Mouse (Mus musculus) heart, postnatal 14 days (tissue): ENCODE data around the gene Sult1c2. TPM values are rescaled to one million over a fixed set of nuclear protein-coding genes. Genes with fewer than 3 reads are reported as not detected.
"Not testable (repeated sequence)": the region's sequence is repeated elsewhere in the genome, so short reads cannot be mapped to it uniquely, and the experiment has no call there.

ENCODE experiments used
- DNase-seq, 2 experiments: peaks; one replicate each; pipeline ENCODE4 v3.0.0; 2021 to 2022
- intact Hi-C: fragments of 180-260 bp; cut with DNase I; formaldehyde crosslinking; loops from one replicate; pipeline ENCODE4 v1.15.1; 2025
- long read RNA-seq, 2 experiments: library from polyadenylated mRNA; stranded (forward); transcript quantifications; one replicate each; pipeline ENCODE4 v2.0.0; 2021
- total RNA-seq, 2 experiments: library from RNA; stranded (reverse); gene quantifications; 2 replicates each; pipeline ENCODE4 v1.2.3; 2021

The Sult1c2 gene
- total RNA-seq = under 1 TPM in 1 of 2 experiments, not detected in 1; 0.19 TPM
- long read RNA-seq, experiment 1 = 0 reads
- long read RNA-seq, experiment 2 = 0 reads

DNA sequence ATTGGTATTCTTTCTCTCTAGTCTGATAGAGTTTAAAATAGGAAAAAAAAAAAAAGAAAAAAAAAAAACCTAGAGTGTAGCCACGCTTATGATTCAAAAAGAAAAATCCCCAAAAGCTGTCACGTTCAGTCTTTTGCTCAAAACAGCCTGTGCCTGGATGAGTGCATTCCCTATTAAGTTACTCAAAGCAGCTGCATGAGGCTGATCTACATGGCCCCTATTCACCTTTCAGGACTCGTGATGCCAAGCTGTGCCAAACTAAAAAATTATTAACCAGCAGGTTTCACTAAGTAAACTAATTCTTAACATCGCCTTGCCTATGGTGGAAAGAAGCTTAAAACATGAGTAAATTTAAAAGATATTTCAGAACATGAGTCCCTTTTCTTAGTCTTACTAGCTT is at the start of gene Sult1c2:
TSS of gene Sult1c2 (minus strand) at position 134 of the 400 bp plus-strand sequence.
- no peak for DNase-seq
- intact Hi-C loops = no loop called here

DNA sequence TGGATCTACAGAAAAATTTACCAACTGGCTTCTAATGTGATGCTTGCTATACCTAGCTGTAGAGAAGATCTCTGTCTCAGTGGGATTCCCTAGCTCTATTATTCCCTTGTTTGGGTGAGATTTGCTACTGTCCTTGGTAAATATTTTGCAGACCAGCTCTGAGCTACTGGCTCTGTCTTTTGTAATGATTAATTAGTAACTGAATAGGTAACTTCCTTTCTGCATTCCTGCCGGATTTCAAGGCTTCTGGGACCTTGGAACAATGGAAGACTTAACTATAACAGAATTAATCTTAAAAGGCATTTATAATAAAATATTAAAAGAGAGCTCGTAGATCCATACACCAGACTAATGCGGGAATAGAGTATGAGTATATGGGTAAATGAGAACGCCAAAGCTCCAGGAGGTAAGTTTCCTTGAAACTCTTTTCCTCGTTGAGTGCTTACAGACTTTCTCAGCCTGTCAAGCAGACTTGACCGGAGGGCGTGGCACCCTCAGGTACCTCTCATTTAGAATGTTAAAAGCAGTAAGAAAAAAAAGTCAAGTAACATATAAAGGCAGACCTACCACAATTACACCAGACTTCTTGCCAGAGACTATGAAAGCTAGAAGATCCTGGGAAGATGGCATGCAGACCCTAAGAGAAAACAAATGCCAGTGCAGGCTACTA is 33.0 kb upstream of the Sult1c2 start:
- DNase-seq, intact Hi-C loops: not testable (repeated sequence)

DNA sequence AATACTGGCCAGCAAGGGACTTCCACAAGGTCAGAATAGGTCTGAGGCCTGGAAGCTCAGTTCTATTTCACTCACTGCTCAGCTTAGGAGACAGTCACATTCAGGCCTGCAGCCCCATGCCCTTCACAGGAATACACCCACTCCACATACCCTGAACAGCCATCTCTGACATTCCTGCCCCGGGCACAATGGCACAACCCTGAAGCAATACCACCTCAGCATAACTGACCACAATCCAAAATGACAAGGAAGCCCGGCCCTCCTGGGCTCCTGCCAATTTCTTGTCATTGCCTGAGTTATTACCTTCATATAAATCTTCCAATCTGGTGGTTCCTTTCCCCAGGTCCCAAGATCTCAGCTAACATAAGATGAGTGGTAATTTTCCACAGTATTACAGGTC is 28.3 kb upstream of the Sult1c2 start:
- intact Hi-C loops = no loop called here
- no peak for DNase-seq

DNA sequence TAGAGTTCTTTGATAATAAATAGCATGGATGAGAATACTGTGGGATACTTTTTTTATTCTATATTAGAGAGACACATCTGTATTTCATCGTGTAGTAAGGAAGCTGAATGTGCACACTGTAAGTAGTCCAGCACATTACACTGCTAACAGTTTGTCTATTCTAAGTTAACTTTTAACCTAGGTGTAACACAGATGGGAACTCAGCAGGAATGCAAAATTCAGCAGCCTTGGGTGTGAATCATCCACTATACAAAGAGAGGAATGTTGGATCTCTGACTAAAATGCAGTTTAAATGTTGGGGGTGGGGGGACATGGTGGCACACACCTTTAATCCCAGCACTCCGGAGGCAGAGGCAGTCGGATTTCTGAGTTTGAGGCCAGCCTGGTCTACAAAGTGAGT is 26.1 kb upstream of the Sult1c2 start:
- no peak for DNase-seq
- intact Hi-C loops = no loop called here

DNA sequence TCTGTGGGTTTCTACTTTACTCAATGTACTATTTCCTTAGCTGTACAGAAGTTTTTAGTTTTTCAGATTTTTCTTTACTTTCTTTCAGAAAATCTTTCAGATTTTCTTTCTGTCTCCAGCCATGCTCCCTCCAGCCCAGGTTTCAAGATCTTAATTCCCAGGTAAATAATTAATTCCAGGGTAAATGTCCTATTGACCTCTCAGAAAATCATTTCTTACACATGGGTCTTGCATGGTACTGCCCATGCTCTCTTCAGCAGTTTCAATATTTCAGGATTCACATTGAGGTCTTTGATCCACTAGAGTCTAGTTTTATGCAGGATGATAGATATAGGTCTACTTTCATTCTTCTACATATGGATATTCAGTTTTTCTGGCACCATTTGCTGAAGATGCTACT is 23.8 kb upstream of the Sult1c2 start:
- no peak for DNase-seq
- intact Hi-C loops = no loop called here

DNA sequence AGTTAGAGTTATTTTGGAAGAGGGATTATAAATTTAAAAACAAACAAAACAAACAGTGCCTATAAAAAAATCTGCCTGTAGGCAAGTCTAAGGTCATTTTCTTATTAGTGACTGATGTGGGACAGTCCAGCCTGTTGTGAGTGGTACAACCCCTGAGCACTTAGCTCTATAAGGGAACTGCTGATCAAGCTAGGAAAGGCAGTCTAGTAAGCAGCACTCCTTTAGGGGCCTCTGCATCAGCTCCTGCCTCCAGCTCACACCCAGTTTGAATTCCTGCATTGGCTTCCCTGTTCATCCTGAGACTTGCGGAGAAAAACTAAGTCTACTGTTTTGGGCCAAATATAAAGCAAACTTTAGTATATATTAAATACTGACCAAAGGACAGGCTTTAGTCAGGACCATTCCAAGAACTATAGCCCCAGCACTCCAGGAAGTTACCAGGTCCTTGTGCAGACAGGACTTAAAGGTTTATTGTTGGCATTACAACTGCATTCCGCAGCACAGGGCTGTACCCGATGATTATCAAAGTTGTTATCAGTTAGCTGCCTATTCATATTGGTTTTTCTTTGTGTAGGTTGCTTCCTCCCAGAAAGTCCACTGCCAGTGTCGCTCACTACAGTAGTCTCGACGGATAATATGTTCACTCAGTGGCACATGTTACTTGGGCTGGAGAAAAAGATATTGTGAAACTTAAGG is 19.3 kb upstream of the Sult1c2 start:
- no peak for DNase-seq

DNA sequence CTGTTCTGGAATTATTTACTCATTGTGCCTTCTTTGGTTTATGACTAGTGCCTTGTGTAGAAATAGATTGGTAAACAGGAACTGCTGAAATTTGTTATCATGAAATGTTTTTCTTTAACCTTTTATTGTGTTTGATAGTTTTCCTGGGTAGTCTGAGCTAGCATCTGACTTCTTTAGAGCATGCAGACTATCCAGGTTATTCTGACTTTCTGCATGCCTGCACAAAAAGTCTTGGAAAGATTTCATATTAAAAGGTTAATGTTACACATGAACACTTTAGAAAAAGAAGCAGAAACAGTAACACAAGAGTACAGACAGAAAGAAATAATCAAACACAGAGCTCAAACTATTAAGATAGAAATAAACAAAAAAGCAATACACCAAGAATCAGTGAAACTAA is 14.4 kb upstream of the Sult1c2 start:
- DNase-seq = no peak
- intact Hi-C loops = no loop called here

More for the DNA sequence above, 19.3 kb upstream of the Sult1c2 start:
- intact Hi-C loops = no loop called here

DNA sequence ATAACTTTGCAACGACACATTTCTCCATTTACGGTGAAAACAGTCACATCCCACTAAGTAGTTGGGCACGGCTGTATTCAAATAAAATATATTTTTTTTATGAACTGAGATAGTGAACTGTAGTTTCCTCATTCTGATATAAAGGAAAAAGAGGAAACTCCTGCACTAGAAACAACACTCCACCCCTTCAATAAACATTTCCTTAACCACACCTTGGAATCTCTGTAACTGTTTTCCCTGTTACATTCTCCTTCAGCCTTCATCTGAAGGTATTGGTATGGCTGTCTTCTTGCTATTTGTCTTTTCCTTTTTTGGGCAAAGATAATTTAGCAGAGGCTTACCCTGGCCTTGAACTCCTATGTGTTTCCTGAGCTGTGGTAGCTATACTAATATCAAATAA is 8.9 kb upstream of the Sult1c2 start:
- DNase-seq = no peak
- intact Hi-C loops = no loop called here

DNA sequence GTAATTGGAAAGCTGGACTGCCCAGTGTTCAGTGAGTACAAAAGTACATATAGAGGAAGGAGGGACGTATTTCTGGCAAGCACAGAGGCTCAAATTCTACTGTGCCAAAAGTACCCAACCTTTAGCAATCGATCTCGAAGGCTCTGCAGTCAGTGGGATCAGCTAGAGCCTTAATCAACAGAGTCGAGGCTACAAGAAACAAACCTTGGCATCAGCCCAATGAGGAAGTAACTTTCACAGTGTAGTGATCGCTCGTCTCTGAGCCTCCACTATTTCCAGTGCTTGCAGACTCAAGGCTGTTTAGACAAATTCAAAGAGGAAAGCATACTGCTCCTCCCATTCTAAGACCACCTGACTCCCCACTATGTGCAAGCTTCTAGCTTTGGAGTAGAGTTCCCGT is 343 bp downstream of the Sult1c2 start:
- intact Hi-C loops = no loop called here
- peak in 1 of 2 experiments; percentile 1 for DNase-seq

DNA sequence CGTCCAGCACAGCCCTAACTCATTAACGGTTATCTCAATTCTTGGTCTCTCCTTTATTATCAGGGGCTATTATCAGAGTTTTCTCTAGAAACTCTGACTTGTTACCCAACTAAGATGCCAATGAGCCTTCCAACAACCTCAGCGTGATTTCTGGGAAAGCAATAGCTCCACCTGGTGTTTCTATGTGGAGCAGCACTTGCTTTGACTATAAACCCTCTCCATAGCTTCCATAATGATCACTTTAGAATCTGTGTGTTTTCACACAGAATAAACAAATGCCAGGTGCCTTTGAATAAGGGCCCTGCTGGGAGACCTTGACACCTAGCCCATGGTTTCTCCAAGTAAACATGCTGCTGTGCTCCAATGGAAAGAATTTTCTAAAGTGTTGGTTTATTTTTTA is 12.8 kb downstream of the Sult1c2 start:
- intact Hi-C loops = loop anchor here (5.0 kb wide), 2 partner anchors 321 to 1271 kb away; no protein-coding TSS in a partner anchor
- peak in 1 of 2 experiments; percentile 10 for DNase-seq

DNA sequence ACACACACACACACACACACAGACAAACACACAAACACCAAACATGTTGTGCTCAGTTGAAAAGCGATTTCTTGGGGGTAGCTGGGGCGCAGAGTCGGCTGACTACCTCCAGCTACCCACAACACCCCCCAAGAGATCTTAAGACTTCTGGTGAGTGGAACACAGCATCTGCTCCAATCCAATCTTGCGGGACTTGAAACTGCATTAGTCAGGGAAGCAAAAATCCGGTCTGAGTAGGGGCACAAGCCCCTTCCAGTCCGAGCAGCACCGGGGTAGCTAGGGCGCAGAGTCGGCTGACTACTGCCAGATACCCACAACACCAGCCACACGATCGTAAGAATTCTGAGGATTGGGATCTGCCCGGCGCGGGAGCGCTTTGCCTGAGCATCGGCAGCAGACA is 42.2 kb downstream of the Sult1c2 start:
- intact Hi-C loops, DNase-seq: not testable (repeated sequence)

DNA sequence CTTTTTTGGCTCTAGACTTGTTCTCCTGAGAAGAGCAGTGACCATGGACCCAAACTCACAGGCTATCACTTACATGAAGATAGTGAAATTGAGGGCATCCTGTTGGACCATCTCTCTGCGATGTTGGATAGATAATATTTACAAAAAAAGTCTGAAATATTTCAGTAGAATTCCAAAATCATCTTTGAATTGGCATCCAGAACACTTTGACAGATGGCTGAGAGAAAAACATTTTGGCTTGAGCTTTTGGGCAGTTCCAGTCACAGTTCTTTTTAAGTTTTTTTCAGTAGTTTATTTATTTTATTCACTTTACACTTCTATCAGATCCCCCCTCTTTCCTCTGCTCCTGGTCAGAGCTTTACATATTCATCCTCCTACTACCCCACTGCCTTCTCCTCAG is 62.8 kb downstream of the Sult1c2 start:
- intact Hi-C loops = no loop called here
- DNase-seq = no peak

Other genes starting within 250 kb of the Sult1c2 start
- 1 to 10 TPM in 1 of 2 experiments, under 1 TPM in 1; 0.86 to 2.1 TPM for gene Sgo1, start 157.0 kb downstream of the Sult1c2 start, total RNA-seq
- not detected for gene Sult1c1, start 144.3 kb upstream of the Sult1c2 start, total RNA-seq